In genomic region chr12:81663116-81663515, GRCm38 (mm10) we compare ENCODE assay signal across 25 mouse cellular contexts. TPM values are rescaled to one million over a fixed set of nuclear protein-coding genes. Genes with fewer than 3 reads are reported as not detected.
A peak's percentile ranks its signal among the peaks of the same experiment; 100 is the strongest.
DNase-seq lines count a peak whose midpoint lies in the region; TF ChIP-seq lines count a peak whose summit lies in the region.
"Had no signal": no experiment of that assay in that cellular context is flagged by ENCODE, and none has a peak within 500 bp of the region (broad histone marks: within the 10 kb centered on the region; RNA-seq: fewer than 3 reads in every experiment).

No protein-coding gene starts in this region.

- peak overlapping the region; percentile 73 for H3K9ac ChIP-seq in ES-E14 (ENCODE audit: insufficient read depth, low read depth, low read length, poor library complexity, severe bottlenecking)
- H3K9ac ChIP-seq: embryonic facial prominence, embryonic 12.5 days; embryonic facial prominence, embryonic 15.5 days; forebrain, postnatal 0 days; heart, embryonic 12.5 days; heart, embryonic 15.5 days; hindbrain, embryonic 14.5 days had no signal

- no peaks in the 10 kb centered on the region for H3K36me3 ChIP-seq in testis, adult 2 months (ENCODE audit: control insufficient read depth, insufficient read depth, low read length)
- H3K36me3 ChIP-seq in ES-E14 (ENCODE audit: control insufficient read depth, insufficient read depth, low read length, poor library complexity, severe bottlenecking) = peaks cover 5% of the 10 kb centered on the region; the same call in 1 of the 2 replicates
- H3K36me3 ChIP-seq in splenic B cell, adult 2 months (ENCODE audit: control insufficient read depth, insufficient read depth, low read length, poor library complexity, severe bottlenecking) = no peaks in the 10 kb centered on the region
- H3K36me3 ChIP-seq: embryonic facial prominence, embryonic 12.5 days; embryonic facial prominence, embryonic 15.5 days; heart, embryonic 12.5 days; heart, embryonic 15.5 days had no signal

- in situ Hi-C loops in ES-E14 (cut with MboI; ENCODE audit: low sequenced_read_pairs in 2 of 2, unreplicated experiment in 2 of 2) = no loop called here

- no peaks in the 10 kb centered on the region; the same call in none of the 2 replicates for H3K4me1 ChIP-seq in testis, adult 2 months (ENCODE audit: control insufficient read depth, insufficient read depth, low read length)
- H3K4me1 ChIP-seq in ES-E14 (ENCODE audit: control insufficient read depth in 2 of 2, insufficient read depth in 2 of 2, low read length in 2 of 2, poor library complexity in 1 of 2) = peaks cover 0 to 18% of the 10 kb centered on the region in 2 experiments; a peak in 1 of 4 replicates
- H3K4me1 ChIP-seq: embryonic facial prominence, embryonic 12.5 days; embryonic facial prominence, embryonic 15.5 days had no signal

- TF ChIP-seq CTCF in testis, adult 2 months (IDR thresholded peaks at IDR 0.05; ENCODE audit: control insufficient read depth, insufficient read depth, insufficient replicate concordance, low read depth, low read length) = no peak

- peak overlapping the region; percentile 77 for H3K4me3 ChIP-seq in testis, adult 2 months (ENCODE audit: control insufficient read depth, low read depth, low read length)
- peak overlapping the region; percentile 63 to 70 for H3K4me3 ChIP-seq in ES-E14 (ENCODE audit: insufficient read depth in 1 of 2, low read depth in 1 of 2, low read length in 2 of 2, poor library complexity in 1 of 2, severe bottlenecking in 1 of 2)
- H3K4me3 ChIP-seq: embryonic facial prominence, embryonic 12.5 days; embryonic facial prominence, embryonic 15.5 days; gastrocnemius, adult 2 months; heart, embryonic 12.5 days; heart, embryonic 15.5 days had no signal

- TF ChIP-seq POLR2A in testis, adult 2 months (IDR thresholded peaks at IDR 0.05; ENCODE audit: control insufficient read depth, low read depth, low read length) = no peak; the same call in 1 of the 2 replicates

- DNase-seq in testis, postnatal 10 days (ENCODE audit: low spot score) = no peak
- DNase-seq in ES-E14 (ENCODE audit: low read depth, low spot score) = no peak
- DNase-seq in splenic B cell, adult 2 months (ENCODE audit: low read depth, low spot score) = peak; percentile 10
- DNase-seq in lung, postnatal 10 days = no peak
- DNase-seq in cerebellum, postnatal 4 days (ENCODE audit: low spot score in 2 of 2) = no peak
- DNase-seq: adrenal gland, postnatal 10 days; adrenal gland, postnatal 36 days; cerebellum, adult 18-20 months; cerebellum, adult 9-10 months; cerebellum, postnatal 14 days; forebrain, postnatal 0 days; gastrocnemius, adult 2 months; gastrocnemius, postnatal 14 days; heart, adult 18-20 months; heart, postnatal 10 days; heart, postnatal 4 days had no signal

- no peaks in the 10 kb centered on the region for H3K9me3 ChIP-seq in ES-E14 (ENCODE audit: control insufficient read depth, insufficient read depth, low read depth, low read length)
- H3K9me3 ChIP-seq: embryonic facial prominence, embryonic 12.5 days; embryonic facial prominence, embryonic 15.5 days; heart, embryonic 12.5 days; heart, embryonic 15.5 days had no signal

- H3K27ac ChIP-seq in testis, adult 2 months (ENCODE audit: control insufficient read depth, insufficient read depth, low read depth, low read length) = no peak overlapping the region
- peak overlapping the region; percentile 72 for H3K27ac ChIP-seq in ES-E14 (ENCODE audit: insufficient read depth, low read depth, low read length, poor library complexity, severe bottlenecking)
- H3K27ac ChIP-seq: embryonic facial prominence, embryonic 12.5 days; embryonic facial prominence, embryonic 15.5 days; gastrocnemius, adult 2 months; heart, embryonic 15.5 days; hindbrain, embryonic 14.5 days; hindbrain, postnatal 0 days had no signal

- H3K27me3 ChIP-seq in testis, adult 2 months (ENCODE audit: control insufficient read depth, insufficient read depth, low read length) = no peaks in the 10 kb centered on the region
- no peaks in the 10 kb centered on the region for H3K27me3 ChIP-seq in splenic B cell, adult 2 months (ENCODE audit: control insufficient read depth, insufficient read depth, low read length, poor library complexity, severe bottlenecking)
- H3K27me3 ChIP-seq: embryonic facial prominence, embryonic 12.5 days; embryonic facial prominence, embryonic 15.5 days; heart, embryonic 12.5 days; heart, embryonic 15.5 days had no signal

TF ChIP-seq in ES-E14, 5 proteins besides CTCF, POLR2A, EP300 and RAD21:
- TF ChIP-seq HCFC1 (IDR thresholded peaks at IDR 0.05; ENCODE audit: borderline replicate concordance, insufficient read depth, low read length) (0 out of 2 replicates have a peak, but pooled peaks have one; percentile 7), CHD2 (IDR thresholded peaks at IDR 0.05; ENCODE audit: low read depth, low read length) (no peak), ZC3H11A (IDR thresholded peaks at IDR 0.05; ENCODE audit: borderline replicate concordance, low read depth, low read length) (no peak), MAFK (IDR thresholded peaks at IDR 0.05; ENCODE audit: insufficient read depth, low read depth, low read length) (no peak), ZNF384 (IDR thresholded peaks at IDR 0.05; ENCODE audit: low read depth, low read length) (no peak)

RNA-seq across cellular contexts. Expression of gene Ttc9, which starts 32.1 kb away (rescaled TPM):
- polyA plus RNA-seq in testis, adult 2 months (2012; rRNA removed) = 25.4 and 30.1 TPM in 2 replicates
- total RNA-seq in ES-E14 (2012; rRNA removed) = 2.4 and 3.5 TPM in 2 replicates
- total RNA-seq: common myeloid progenitor, adult 5-6 weeks; MEL had no signal
